9 mouse cellular contexts compared by ENCODE assay signal in genomic region chr15:98517380-98518355, GRCm38 (mm10). TPM values are rescaled to one million over a fixed set of nuclear protein-coding genes. Genes with fewer than 3 reads are reported as not detected.
A peak's percentile ranks its signal among the peaks of the same experiment; 100 is the strongest.
DNase-seq lines count a peak whose midpoint lies in the region; ATAC-seq and TF ChIP-seq lines count a peak whose summit lies in the region.
"Had no signal": no experiment of that assay in that cellular context is flagged by ENCODE, and none has a peak within 500 bp of the region (broad histone marks: within the 10 kb centered on the region; RNA-seq: fewer than 3 reads in every experiment).

No protein-coding gene starts in this region.

- ATAC-seq in kidney, embryonic 14.5 days (ENCODE audit: low FRiP score, low TSS enrichment), result no peak
- peak; percentile 27; the same call in 1 of the 2 replicates for ATAC-seq in granulocyte monocyte progenitor cell, adult 5-6 weeks (replicated peaks; ENCODE audit: poor library complexity, severe bottlenecking)

- H3K9me3 ChIP-seq in kidney, embryonic 14.5 days (ENCODE audit: control insufficient read depth, low read length), result no peaks in the 10 kb centered on the region
- no peaks in the 10 kb centered on the region for H3K9me3 ChIP-seq in ES-E14 (ENCODE audit: control insufficient read depth, insufficient read depth, low read depth, low read length)
- H3K9me3 ChIP-seq: limb, embryonic 12.5 days had no signal

- no peak overlapping the region for H3K27ac ChIP-seq in kidney, embryonic 14.5 days (ENCODE audit: low read depth, low read length)
- peak overlapping the region; percentile 3; the same call in 1 of the 2 replicates for H3K27ac ChIP-seq in ES-E14 (ENCODE audit: insufficient read depth, low read depth, low read length, poor library complexity, severe bottlenecking)
- H3K27ac ChIP-seq in cerebellum, adult 2 months (ENCODE audit: insufficient read depth, low read length), result no peak overlapping the region
- H3K27ac ChIP-seq: limb, embryonic 12.5 days had no signal

- H3K4me3 ChIP-seq in kidney, embryonic 14.5 days (ENCODE audit: low read length), result no peak overlapping the region
- H3K4me3 ChIP-seq in ES-E14 (ENCODE audit: insufficient read depth in 1 of 2, low read depth in 1 of 2, low read length in 2 of 2, poor library complexity in 1 of 2, severe bottlenecking in 1 of 2), result no peak overlapping the region
- H3K4me3 ChIP-seq in cerebellum, adult 2 months (replicated peaks; ENCODE audit: insufficient read depth, low read depth, low read length), result no peak overlapping the region
- H3K4me3 ChIP-seq: limb, embryonic 12.5 days had no signal

- TF ChIP-seq POLR2A in cerebellum, adult 2 months (IDR thresholded peaks at IDR 0.05; ENCODE audit: borderline replicate concordance, insufficient read depth, low read length), result no peak

- WGBS in kidney, embryonic 14.5 days, result 71% methylated on average over 16 of the region's 16 CpGs
- 36% methylated on average over 16 of the region's 16 CpGs for WGBS in cerebellum, adult 2 months

- H3K4me2 ChIP-seq in kidney, embryonic 14.5 days (replicated peaks; ENCODE audit: low read depth, low read length), result no peak overlapping the region
- H3K4me2 ChIP-seq: limb, embryonic 12.5 days had no signal

- peak; percentile 49 for DNase-seq in kidney, adult 11 months
- DNase-seq in ES-E14 (ENCODE audit: low read depth, low spot score), result peak; percentile 63
- peak; percentile 55 to 68 for DNase-seq in cerebellum, adult 2 months
- peak; percentile 73 for DNase-seq in kidney, postnatal 10 days
- DNase-seq in lung, postnatal 14 days, result peak; percentile 68
- DNase-seq in spleen, adult 12 weeks (ENCODE audit: low spot score), result peak; percentile 59

- H3K9ac ChIP-seq in kidney, embryonic 14.5 days (ENCODE audit: low read depth, low read length), result no peak overlapping the region
- H3K9ac ChIP-seq in ES-E14 (ENCODE audit: insufficient read depth, low read depth, low read length, poor library complexity, severe bottlenecking), result no peak overlapping the region
- H3K9ac ChIP-seq: limb, embryonic 12.5 days had no signal

- no peaks in the 10 kb centered on the region for H3K4me1 ChIP-seq in kidney, embryonic 14.5 days (ENCODE audit: control insufficient read depth, insufficient read depth, low read length)
- H3K4me1 ChIP-seq in ES-E14 (ENCODE audit: control insufficient read depth in 2 of 2, insufficient read depth in 2 of 2, low read length in 2 of 2, poor library complexity in 1 of 2), result no peaks in the 10 kb centered on the region; a peak in 1 of 4 replicates
- peaks cover 5% of the 10 kb centered on the region; the same call in 1 of the 2 replicates for H3K4me1 ChIP-seq in cerebellum, adult 2 months (ENCODE audit: control insufficient read depth, insufficient read depth, low read length)
- H3K4me1 ChIP-seq: limb, embryonic 12.5 days had no signal

- in situ Hi-C loops in ES-E14 (cut with MboI; ENCODE audit: low sequenced_read_pairs in 2 of 2, unreplicated experiment in 2 of 2), result no loop called here

- peak; percentile 87 for TF ChIP-seq CTCF in cerebellum, adult 2 months (IDR thresholded peaks at IDR 0.05; ENCODE audit: borderline replicate concordance, insufficient read depth, low read depth, low read length)

- peaks cover 42% of the 10 kb centered on the region for H3K36me3 ChIP-seq in kidney, embryonic 14.5 days (ENCODE audit: control insufficient read depth, insufficient read depth, low read length)
- H3K36me3 ChIP-seq in ES-E14 (ENCODE audit: control insufficient read depth, insufficient read depth, low read length, poor library complexity, severe bottlenecking), result peaks cover 35% of the 10 kb centered on the region

- no peaks in the 10 kb centered on the region for H3K27me3 ChIP-seq in kidney, embryonic 14.5 days (ENCODE audit: control insufficient read depth, insufficient read depth, low read length)
- H3K27me3 ChIP-seq in cerebellum, adult 2 months (ENCODE audit: control insufficient read depth, insufficient read depth, low read length), result no peaks in the 10 kb centered on the region
- H3K27me3 ChIP-seq: limb, embryonic 12.5 days had no signal

TF ChIP-seq in ES-E14, 5 proteins besides CTCF, POLR2A, EP300 and RAD21:
- TF ChIP-seq CHD2 (IDR thresholded peaks at IDR 0.05; ENCODE audit: low read depth, low read length) (no peak), ZC3H11A (IDR thresholded peaks at IDR 0.05; ENCODE audit: borderline replicate concordance, low read depth, low read length) (no peak), MAFK (IDR thresholded peaks at IDR 0.05; ENCODE audit: insufficient read depth, low read depth, low read length) (no peak), ZNF384 (IDR thresholded peaks at IDR 0.05; ENCODE audit: low read depth, low read length) (no peak)

RNA-seq across cellular contexts. Expression of gene Kansl2, which starts 16.4 kb away (rescaled TPM):
- 107 and 123 TPM in 2 replicates for polyA plus RNA-seq in kidney, embryonic 14.5 days (2014; fragmentation: Nextera tagmentation; extraction: Ambion mirVana)
- total RNA-seq in ES-E14 (2012; rRNA removed), result 95.0 and 111 TPM in 2 replicates
- 60.7 and 62.4 TPM in 2 replicates for polyA plus RNA-seq in cerebellum, adult 2 months (2012; rRNA removed)
- 67.5 and 74.5 TPM in 2 replicates for total RNA-seq in granulocyte monocyte progenitor cell, adult 5-6 weeks (2014; fragmentation: Nextera tagmentation)
- total RNA-seq in granulocyte monocyte progenitor cell, adult 5-6 weeks (2017), result 58.9 and 61.0 TPM in 2 replicates

RNA-seq across cellular contexts. Expression of gene Olfr279, which starts 25.5 kb away (rescaled TPM):
- polyA plus RNA-seq in kidney, embryonic 14.5 days (2014; fragmentation: Nextera tagmentation; extraction: Ambion mirVana), result not detected in 2 replicates
- total RNA-seq in ES-E14 (2012; rRNA removed), result 0.04 TPM in 1 of 2 replicates, not detected in the other
- 0.03 and 0.05 TPM in 2 replicates for polyA plus RNA-seq in cerebellum, adult 2 months (2012; rRNA removed)
- not detected in 2 replicates for total RNA-seq in granulocyte monocyte progenitor cell, adult 5-6 weeks (2014; fragmentation: Nextera tagmentation)
- total RNA-seq in granulocyte monocyte progenitor cell, adult 5-6 weeks (2017), result not detected in 2 replicates
- polyA plus RNA-seq: limb, embryonic 12.5 days had no signal

RNA-seq across cellular contexts. Expression of gene Lalba, which starts 35.1 kb away (rescaled TPM):
- 0.28 and 0.44 TPM in 2 replicates for polyA plus RNA-seq in kidney, embryonic 14.5 days (2014; fragmentation: Nextera tagmentation; extraction: Ambion mirVana)
- not detected in 2 replicates for total RNA-seq in ES-E14 (2012; rRNA removed)
- polyA plus RNA-seq in cerebellum, adult 2 months (2012; rRNA removed), result 0.34 TPM in 1 of 2 replicates, not detected in the other
- not detected in 2 replicates for total RNA-seq in granulocyte monocyte progenitor cell, adult 5-6 weeks (2014; fragmentation: Nextera tagmentation)
- total RNA-seq in granulocyte monocyte progenitor cell, adult 5-6 weeks (2017), result not detected in 2 replicates

RNA-seq across cellular contexts. Expression of gene OR5BS1P, which starts 48.0 kb away (rescaled TPM):
- polyA plus RNA-seq in kidney, embryonic 14.5 days (2014; fragmentation: Nextera tagmentation; extraction: Ambion mirVana), result not detected in 2 replicates
- total RNA-seq in ES-E14 (2012; rRNA removed), result not detected in 2 replicates
- not detected in 2 replicates for polyA plus RNA-seq in cerebellum, adult 2 months (2012; rRNA removed)
- total RNA-seq in granulocyte monocyte progenitor cell, adult 5-6 weeks (2014; fragmentation: Nextera tagmentation), result not detected in 2 replicates
- total RNA-seq in granulocyte monocyte progenitor cell, adult 5-6 weeks (2017), result not detected in 2 replicates
- polyA plus RNA-seq: limb, embryonic 12.5 days had no signal

RNA-seq across cellular contexts. Expression of gene Ccnt1, which starts 53.1 kb away (rescaled TPM):
- polyA plus RNA-seq in kidney, embryonic 14.5 days (2014; fragmentation: Nextera tagmentation; extraction: Ambion mirVana), result 55.4 and 72.9 TPM in 2 replicates
- 53.1 and 59.1 TPM in 2 replicates for total RNA-seq in ES-E14 (2012; rRNA removed)
- 24.1 and 24.2 TPM in 2 replicates for polyA plus RNA-seq in cerebellum, adult 2 months (2012; rRNA removed)
- 53.4 and 57.0 TPM in 2 replicates for total RNA-seq in granulocyte monocyte progenitor cell, adult 5-6 weeks (2014; fragmentation: Nextera tagmentation)
- 57.3 and 70.4 TPM in 2 replicates for total RNA-seq in granulocyte monocyte progenitor cell, adult 5-6 weeks (2017)
